Mouse (Mus musculus) adrenal gland, postnatal 36 days (tissue): ENCODE results near the gene Mrtfa. TPM values are rescaled to one million over a fixed set of nuclear protein-coding genes. Genes with fewer than 3 reads are reported as not detected.

Source experiments
- DNase-seq, 2 experiments: peaks; one replicate each; pipeline ENCODE4 v3.0.0; 2021; ENCODE audit warnings: mixed read lengths in 1 of 2
- total RNA-seq, 2 experiments: library from RNA; stranded (reverse); gene quantifications; 2 replicates each; pipeline ENCODE4 v1.2.3; 2021

The Mrtfa gene
- total RNA-seq, 2 experiments from 2014 or later = 28.6 to 31.0 TPM

DNA sequence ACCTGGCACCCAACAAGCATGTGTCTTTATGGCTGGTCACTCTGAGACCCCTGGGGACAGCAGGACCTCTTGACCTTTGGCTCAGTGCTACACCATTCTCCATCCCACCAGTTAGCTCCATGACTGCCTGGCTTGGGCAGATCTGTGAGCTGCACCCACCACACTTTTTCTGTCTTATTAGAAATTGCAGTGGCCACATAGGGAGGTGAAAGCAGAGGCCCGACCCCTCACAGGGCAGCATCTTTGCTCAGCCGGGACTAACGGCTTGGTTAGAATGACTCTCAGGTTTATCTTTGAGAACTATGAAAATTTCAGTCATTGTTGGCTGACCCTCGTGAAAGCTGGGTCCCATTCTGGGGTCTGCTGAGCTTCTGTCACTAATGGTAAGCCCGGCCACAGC lies 163.7 kb downstream of the Mrtfa start:
- no peak for DNase-seq

DNA sequence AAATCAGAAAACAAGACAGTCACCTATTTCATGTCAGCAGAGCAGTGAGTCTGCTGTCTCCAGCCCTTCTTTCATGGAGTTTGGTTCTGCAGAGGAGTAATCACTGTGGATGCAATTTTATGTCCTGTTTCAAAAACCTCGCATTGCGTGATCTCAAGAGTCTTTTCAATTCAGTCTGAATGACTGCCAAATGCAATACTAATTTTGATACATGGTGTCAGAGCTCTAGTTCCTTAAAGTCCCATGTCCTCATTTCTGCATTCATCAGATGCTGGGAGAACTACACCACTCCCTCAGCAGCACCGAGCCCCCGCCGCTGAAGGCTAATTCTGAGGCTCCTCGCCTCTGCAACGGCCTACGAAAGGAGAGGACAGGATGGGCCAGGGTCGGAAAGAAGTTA lies 166.7 kb downstream of the Mrtfa start:
- no peak for DNase-seq

- no peak for DNase-seq
Observed at GRCm38 (mm10) chr15:81022437-81022836, 168.1 kb downstream of the Mrtfa start.

DNA sequence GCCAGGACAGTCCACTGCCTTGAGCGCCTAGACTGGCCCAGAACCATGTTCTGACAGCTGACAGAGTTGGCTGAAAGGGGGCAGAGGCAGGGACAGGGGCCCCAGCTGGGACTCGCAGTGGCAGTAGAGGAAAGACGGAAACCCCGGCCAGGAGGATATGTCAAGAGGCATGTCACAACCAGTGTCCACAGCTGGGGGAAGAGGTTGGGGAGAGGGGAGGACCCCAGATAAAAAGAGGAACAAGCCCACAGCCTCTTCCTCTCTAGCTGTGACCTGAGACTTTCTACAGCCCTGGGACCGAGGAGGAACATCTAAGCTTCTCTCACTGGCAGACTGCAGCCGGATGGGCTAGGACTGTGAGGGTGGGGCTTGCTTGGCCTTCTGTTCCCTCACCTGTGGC lies 169.2 kb downstream of the Mrtfa start:
- DNase-seq = no peak

- DNase-seq = no peak
Observed at GRCm38 (mm10) chr15:81017308-81017707, 173.2 kb downstream of the Mrtfa start.

DNA sequence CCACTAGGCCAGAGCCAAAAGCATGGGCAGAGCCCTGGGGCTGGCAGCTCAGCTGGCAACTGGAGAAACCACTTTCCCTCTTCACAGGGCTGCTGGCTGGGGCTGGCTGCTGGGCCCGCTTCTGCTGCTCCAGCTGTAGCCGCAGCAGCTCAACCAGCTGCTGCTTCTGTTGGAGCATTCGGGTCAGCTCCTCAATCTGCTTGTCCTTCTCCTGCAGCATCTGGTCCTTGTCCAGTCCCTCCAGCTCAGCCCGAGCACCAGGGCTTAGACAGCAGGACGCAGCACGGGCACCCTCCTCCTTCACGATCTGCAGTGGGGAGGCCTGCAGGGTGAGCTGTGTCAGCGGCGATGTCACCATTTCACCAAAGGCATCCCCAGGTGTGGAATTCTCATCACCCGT lies 174.1 kb downstream of the Mrtfa start:
- no peak for DNase-seq

DNA sequence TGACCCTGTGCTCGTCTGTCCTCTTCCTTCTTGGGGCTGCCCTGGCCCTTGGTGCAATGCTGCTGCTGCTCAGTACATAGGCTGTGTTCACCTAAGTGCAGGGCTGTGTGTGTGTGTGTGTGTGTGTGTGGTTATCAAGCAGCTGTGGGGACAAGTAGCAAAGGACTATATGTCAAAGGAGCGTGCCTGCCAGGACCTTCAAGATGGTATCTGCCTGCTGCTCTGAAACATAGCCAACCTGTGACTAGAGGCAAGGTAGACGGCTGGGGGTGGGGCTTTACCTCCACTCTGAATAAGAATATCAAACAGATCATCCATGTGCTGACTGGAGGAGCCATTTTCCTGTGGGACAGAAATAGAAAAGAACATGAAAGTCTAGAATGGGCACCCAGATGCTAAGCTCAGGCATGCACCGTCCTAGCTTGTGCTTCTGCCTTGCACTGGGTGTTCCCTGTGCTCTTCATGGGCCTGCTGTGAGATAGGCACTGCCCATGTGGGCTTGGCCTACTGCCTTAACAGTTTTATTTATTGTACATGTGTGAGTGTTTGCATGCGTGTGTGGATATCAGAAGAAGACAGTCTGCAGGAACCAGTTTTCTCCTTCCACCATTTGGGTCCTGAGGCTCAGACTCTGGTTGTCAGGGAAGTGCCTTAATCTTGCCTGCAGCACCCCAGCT lies 175.4 kb downstream of the Mrtfa start:
- no peak for DNase-seq

DNA sequence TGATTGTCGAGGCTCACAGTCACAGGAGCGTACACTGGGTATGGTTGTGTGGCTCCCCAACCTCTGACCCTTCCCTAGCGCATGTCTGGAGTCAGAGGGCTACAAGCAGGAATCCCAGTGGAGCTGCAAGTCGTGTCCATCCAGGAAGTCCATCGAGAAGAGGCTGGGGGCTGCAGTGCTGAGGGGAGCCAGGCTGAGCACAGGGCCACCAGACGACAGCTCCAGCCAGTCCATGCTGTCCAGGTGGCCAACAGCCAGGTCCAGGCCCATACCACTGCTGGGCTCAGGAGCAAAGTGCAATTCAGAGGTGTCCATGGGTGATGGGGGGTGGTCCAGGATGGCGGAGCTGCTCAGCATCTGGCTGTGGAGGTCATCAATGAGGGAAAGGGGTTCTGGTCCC lies 177.4 kb downstream of the Mrtfa start:
- DNase-seq = no peak

DNA sequence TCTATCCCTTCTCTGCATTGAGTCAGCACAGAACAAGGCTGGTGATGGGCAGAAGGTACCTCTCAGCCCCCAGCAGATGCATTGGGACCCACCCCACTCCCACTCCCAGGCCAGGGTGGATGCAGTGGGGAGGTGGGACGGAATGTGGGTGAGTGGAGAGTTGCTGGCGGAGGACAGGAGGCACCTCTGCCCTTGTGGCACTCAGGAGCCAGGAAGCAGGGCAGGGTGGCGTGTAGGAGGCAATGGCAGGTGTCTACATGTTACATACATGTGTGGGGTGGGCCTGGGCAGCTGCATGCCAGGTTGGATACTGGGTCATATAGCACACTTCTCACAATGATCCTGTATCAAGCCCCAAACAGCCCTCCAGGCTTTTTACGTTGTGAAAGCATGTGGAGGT lies 178.2 kb downstream of the Mrtfa start:
- DNase-seq = no peak

GRCm38 (mm10) chr15:81011523-81011922 lies 179.0 kb downstream of the Mrtfa start:
- no peak for DNase-seq

- no peak for DNase-seq
Observed at GRCm38 (mm10) chr15:81010114-81010513, 180.4 kb downstream of the Mrtfa start.

- no peak for DNase-seq
Observed at GRCm38 (mm10) chr15:81008689-81009123, 181.9 kb downstream of the Mrtfa start.

- no peak for DNase-seq
Observed at GRCm38 (mm10) chr15:81007905-81008304, 182.7 kb downstream of the Mrtfa start.

- DNase-seq = no peak
Observed at GRCm38 (mm10) chr15:81007339-81007738, 183.2 kb downstream of the Mrtfa start.

GRCm38 (mm10) chr15:81006127-81006735 lies 184.3 kb downstream of the Mrtfa start:
- no peak for DNase-seq

- DNase-seq = no peak
Observed at GRCm38 (mm10) chr15:81000419-81001138, 190.0 kb downstream of the Mrtfa start.

- DNase-seq = no peak
Observed at GRCm38 (mm10) chr15:80997077-80997476, 193.5 kb downstream of the Mrtfa start.

GRCm38 (mm10) chr15:80996090-80996835 lies 194.3 kb downstream of the Mrtfa start:
- no peak for DNase-seq

DNA sequence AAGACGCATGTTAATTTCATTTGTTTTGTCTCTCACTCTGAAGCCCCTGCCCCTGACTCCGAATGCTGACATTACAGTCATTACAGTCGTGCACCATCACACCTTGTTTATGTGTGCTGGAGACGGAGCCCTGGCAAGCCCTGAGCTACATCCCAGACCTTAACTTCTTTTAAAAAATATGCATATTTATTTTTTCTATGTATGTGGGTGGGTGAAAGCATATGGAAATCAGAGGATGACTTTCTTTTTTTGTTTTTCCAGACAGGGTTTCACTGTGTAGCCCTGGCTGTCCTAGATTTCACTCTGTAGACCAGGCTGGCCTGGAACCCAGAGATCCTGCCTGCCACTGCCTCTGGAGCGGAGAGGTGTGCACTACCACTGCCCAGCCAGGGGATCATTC lies 195.6 kb downstream of the Mrtfa start:
- DNase-seq = no peak

- no peak for DNase-seq
Observed at GRCm38 (mm10) chr15:80989712-80990111, 200.8 kb downstream of the Mrtfa start.

- no peak for DNase-seq
Observed at GRCm38 (mm10) chr15:80988331-80988730, 202.2 kb downstream of the Mrtfa start.

DNA sequence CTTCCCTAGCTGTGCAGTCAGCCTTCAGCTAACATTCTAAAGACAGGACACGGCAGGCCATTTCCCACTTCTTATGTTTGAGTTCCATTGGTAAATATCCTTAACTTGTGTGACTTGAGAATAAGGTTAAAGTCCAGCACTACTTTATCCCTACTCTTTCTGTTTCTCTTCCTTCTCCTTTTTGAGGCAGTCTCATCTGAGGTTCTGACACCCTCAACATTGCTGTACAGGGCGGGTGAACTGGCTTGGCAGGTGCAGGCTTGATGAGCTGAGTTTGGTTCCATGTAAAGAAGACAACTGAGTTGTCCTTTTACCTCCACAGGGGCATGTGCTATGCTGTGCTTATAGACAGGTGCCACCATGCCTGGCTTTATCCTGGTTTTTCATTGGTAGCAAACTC lies 207.3 kb downstream of the Mrtfa start:
- DNase-seq = no peak

GRCm38 (mm10) chr15:80981176-80981575 lies 209.4 kb downstream of the Mrtfa start:
- no peak for DNase-seq
